Mouse (Mus musculus) heart, embryonic 11.5 days (tissue): ENCODE measurements around the gene Sh3gl2. TPM values are rescaled to one million over a fixed set of nuclear protein-coding genes. Genes with fewer than 3 reads are reported as not detected.

ENCODE experiments used
- ATAC-seq: fragments of 200-750 bp; cut with Nextera tagmentation; replicated peaks from 2 replicates; pipeline ENCODE4 v1.8.0; 2017; ENCODE audit warnings: moderate library complexity; ENCODE audit not compliant: insufficient number of reproducible peaks, low FRiP score, low TSS enrichment
- H3K27ac ChIP-seq: fragments of 300-500 bp; sonication (generic); 2 replicates; pipeline ENCODE4 v1.5.1; 2014; ENCODE audit warnings: mild to moderate bottlenecking, low read depth, low read length
- H3K27me3 ChIP-seq: fragments of 300-500 bp; sonication (generic); 2 replicates; pipeline ENCODE4 v1.6.1; 2014; ENCODE audit warnings: mild to moderate bottlenecking, low read length, mixed read lengths; ENCODE audit not compliant: control insufficient read depth, insufficient read depth
- H3K36me3 ChIP-seq: fragments of 300-500 bp; sonication (generic); 2 replicates; pipeline ENCODE4 v1.6.1; 2014; ENCODE audit warnings: mild to moderate bottlenecking, low read length, moderate library complexity, mixed read lengths; ENCODE audit not compliant: control insufficient read depth, insufficient read depth
- H3K4me1 ChIP-seq: fragments of 300-500 bp; sonication (generic); 2 replicates; pipeline ENCODE4 v1.6.1; 2014; ENCODE audit warnings: low read length; ENCODE audit not compliant: control insufficient read depth, insufficient read depth
- H3K4me2 ChIP-seq: fragments of 300-500 bp; sonication (generic); 2 replicates; pipeline ENCODE4 v1.6.1; 2014; ENCODE audit warnings: mild to moderate bottlenecking, moderate library complexity
- H3K4me3 ChIP-seq: fragments of 300-500 bp; sonication (generic); 2 replicates; pipeline ENCODE4 v1.5.1; 2014; ENCODE audit warnings: low read depth, low read length
- H3K9ac ChIP-seq: fragments of 300-500 bp; sonication (generic); 2 replicates; pipeline ENCODE4 v1.6.1; 2014; ENCODE audit warnings: mild to moderate bottlenecking, low read depth, low read length, moderate library complexity
- H3K9me3 ChIP-seq: fragments of 300-500 bp; sonication (generic); replicated peaks from 2 replicates; pipeline ENCODE4 v1.6.1; 2016; ENCODE audit warnings: low read length; ENCODE audit not compliant: control insufficient read depth
- WGBS: fragments of 180-500 bp; shearing (Covaris S2); extraction: QIAGEN DNeasy Blood & Tissue Kit; methylation state at CpG from one replicate; pipeline ENCODE4 v1.1.7; 2014; ENCODE audit not compliant: insufficient replicate concordance; 5-methylcytosine and 5-hydroxymethylcytosine counted together
- polyA plus RNA-seq: library from polyadenylated mRNA; unstranded; fragments of >200 nt; fragmentation: Nextera tagmentation; extraction: Ambion mirVana; gene quantifications from 2 replicates; pipeline ENCODE4 v1.2.1, GENCODE M21; 2014

Gene Sh3gl2
- polyA plus RNA-seq, 1 experiment from 2014 or later = 0.76 TPM

GRCm38 (mm10) chr4:85305912-85306573 is 101.1 kb downstream of the Sh3gl2 start:
- no peak for ATAC-seq
- Histone ChIP-seq H3K4me3 (no peak overlapping the region), H3K36me3 (no peaks in the 10 kb centered on the region)

GRCm38 (mm10) chr4:85319092-85319491 is 114.2 kb downstream of the Sh3gl2 start:
- H3K27ac ChIP-seq = no peak overlapping the region
- no peak overlapping the region for H3K4me2 ChIP-seq
- H3K27me3 ChIP-seq = no peaks in the 10 kb centered on the region
- H3K4me1 ChIP-seq = no peaks in the 10 kb centered on the region
- H3K4me3 ChIP-seq = no peak overlapping the region
- no peak overlapping the region for H3K9ac ChIP-seq
- WGBS = 66% methylated on average over 3 of the region's 3 CpGs
- no peaks in the 10 kb centered on the region for H3K36me3 ChIP-seq
- no peak for ATAC-seq
- H3K9me3 ChIP-seq = no peaks in the 10 kb centered on the region

More at GRCm38 (mm10) chr4:85305912-85306573, 101.1 kb downstream of the Sh3gl2 start:
- 47% methylated on average over 7 of the region's 7 CpGs for WGBS
- H3K9me3 ChIP-seq = no peaks in the 10 kb centered on the region
- H3K9ac ChIP-seq = no peak overlapping the region
- H3K27ac ChIP-seq = no peak overlapping the region
- no peaks in the 10 kb centered on the region for H3K4me1 ChIP-seq
- H3K27me3 ChIP-seq = no peaks in the 10 kb centered on the region
- H3K4me2 ChIP-seq = no peak overlapping the region

GRCm38 (mm10) chr4:85325454-85325853 is 120.5 kb downstream of the Sh3gl2 start:
- no peak overlapping the region for H3K9ac ChIP-seq
- H3K27ac ChIP-seq = no peak overlapping the region
- no peaks in the 10 kb centered on the region for H3K9me3 ChIP-seq
- ATAC-seq = no peak
- 65% methylated on average over 6 of the region's 6 CpGs for WGBS
- H3K36me3 ChIP-seq = no peaks in the 10 kb centered on the region
- H3K4me3 ChIP-seq = no peak overlapping the region
- no peaks in the 10 kb centered on the region for H3K27me3 ChIP-seq
- H3K4me1 ChIP-seq = no peaks in the 10 kb centered on the region
- no peak overlapping the region for H3K4me2 ChIP-seq

GRCm38 (mm10) chr4:85326052-85326451 is 121.1 kb downstream of the Sh3gl2 start:
- Histone ChIP-seq H3K9me3 (no peaks in the 10 kb centered on the region), H3K27ac (no peak overlapping the region), H3K36me3 (no peaks in the 10 kb centered on the region), H3K4me2 (no peak overlapping the region), H3K4me3 (no peak overlapping the region), H3K27me3 (no peaks in the 10 kb centered on the region), H3K4me1 (no peaks in the 10 kb centered on the region), H3K9ac (no peak overlapping the region)
- WGBS = 74% methylated on average over 1 of the region's 1 CpGs
- ATAC-seq = no peak

GRCm38 (mm10) chr4:85334688-85335200 is 129.8 kb downstream of the Sh3gl2 start:
- Histone ChIP-seq H3K27ac (no peak overlapping the region), H3K36me3 (no peaks in the 10 kb centered on the region), H3K9me3 (no peaks in the 10 kb centered on the region), H3K27me3 (no peaks in the 10 kb centered on the region), H3K4me3 (no peak overlapping the region), H3K4me1 (no peaks in the 10 kb centered on the region), H3K4me2 (no peak overlapping the region), H3K9ac (no peak overlapping the region)
- WGBS = 73% methylated on average over 4 of the region's 4 CpGs
- ATAC-seq = no peak

- Histone ChIP-seq H3K36me3 (no peaks in the 10 kb centered on the region), H3K27me3 (no peaks in the 10 kb centered on the region), H3K4me2 (no peak overlapping the region), H3K4me1 (no peaks in the 10 kb centered on the region), H3K9me3 (no peaks in the 10 kb centered on the region), H3K4me3 (no peak overlapping the region), H3K27ac (no peak overlapping the region), H3K9ac (no peak overlapping the region)
- no peak for ATAC-seq
Observed at GRCm38 (mm10) chr4:85336356-85336755, 131.4 kb downstream of the Sh3gl2 start.

GRCm38 (mm10) chr4:85339126-85339525 is 134.2 kb downstream of the Sh3gl2 start:
- ATAC-seq = no peak
- H3K4me3 ChIP-seq = no peak overlapping the region
- WGBS = 84% methylated on average over 5 of the region's 5 CpGs

GRCm38 (mm10) chr4:85340686-85341085 is 135.8 kb downstream of the Sh3gl2 start:
- Histone ChIP-seq H3K9me3 (no peaks in the 10 kb centered on the region), H3K4me2 (no peak overlapping the region), H3K4me3 (no peak overlapping the region), H3K9ac (no peak overlapping the region), H3K27me3 (no peaks in the 10 kb centered on the region), H3K27ac (no peak overlapping the region), H3K36me3 (no peaks in the 10 kb centered on the region), H3K4me1 (no peaks in the 10 kb centered on the region)
- 68% methylated on average over 6 of the region's 6 CpGs for WGBS
- no peak for ATAC-seq

More at GRCm38 (mm10) chr4:85339126-85339525, 134.2 kb downstream of the Sh3gl2 start:
- H3K4me2 ChIP-seq = no peak overlapping the region
- H3K27ac ChIP-seq = no peak overlapping the region
- no peaks in the 10 kb centered on the region for H3K27me3 ChIP-seq
- no peaks in the 10 kb centered on the region for H3K4me1 ChIP-seq
- H3K36me3 ChIP-seq = no peaks in the 10 kb centered on the region
- no peaks in the 10 kb centered on the region for H3K9me3 ChIP-seq
- H3K9ac ChIP-seq = no peak overlapping the region

- Histone ChIP-seq H3K4me3 (no peak overlapping the region), H3K4me2 (no peak overlapping the region), H3K9ac (no peak overlapping the region), H3K4me1 (no peaks in the 10 kb centered on the region), H3K27me3 (no peaks in the 10 kb centered on the region), H3K27ac (no peak overlapping the region), H3K36me3 (no peaks in the 10 kb centered on the region), H3K9me3 (no peaks in the 10 kb centered on the region)
- no peak for ATAC-seq
- 86% methylated on average over 6 of the region's 6 CpGs for WGBS
Observed at GRCm38 (mm10) chr4:85345911-85346310, 141.0 kb downstream of the Sh3gl2 start.
